Mouse (Mus musculus): Measurements from ENCODE around the gene Ap1m1. TPM values are rescaled to one million over a fixed set of nuclear protein-coding genes. Genes with fewer than 3 reads are reported as not detected.

Gene Ap1m1
- polyA plus RNA-seq, 1 experiment from 2014 or later: 201 TPM

- whole genome bisulfite sequencing: 83% methylated on average over 10 of the region's 10 CpGs
- H3K36me3 ChIP-seq: peaks cover 34% of the 10 kb centered on the region
- H3K27me3 ChIP-seq (ENCODE audit: low read depth, poor library complexity, severe bottlenecking): no peaks in the 10 kb centered on the region; the same call in 1 of the 2 replicates
- H3K9me3 ChIP-seq (replicated peaks): no peaks in the 10 kb centered on the region
- DNase-seq (ENCODE audit: low spot score): no peak
- no peak overlapping the region; the same call in 1 of the 2 replicates for H3K27ac ChIP-seq (replicated peaks)
- H3K4me3 ChIP-seq: peak overlapping the region; percentile 92
- peaks cover 16% of the 10 kb centered on the region for H3K4me1 ChIP-seq
Measured at GRCm38 (mm10) chr8:72218781-72219540, 20.9 kb upstream of the Ap1m1 start.

- Histone ChIP-seq H3K4me3 (peak within 1 kb of the TSS; percentile 92), H3K4me1 (peaks cover 16% of the 10 kb centered on the region), H3K36me3 (peaks cover 38% of the 10 kb centered on the region), H3K9me3 (replicated peaks) (no peaks in the 10 kb centered on the region), H3K27ac (replicated peaks) (peak within 1 kb of the TSS; percentile 91), H3K27me3 (ENCODE audit: low read depth, poor library complexity, severe bottlenecking) (no peaks in the 10 kb centered on the region; the same call in 1 of the 2 replicates)
- DNase-seq (ENCODE audit: low spot score): peak; percentile 94
- 22% methylated on average over 39 of the region's 39 CpGs for WGBS
Measured at GRCm38 (mm10) chr8:72219541-72220363, 20.1 kb upstream of the Ap1m1 start, which contains the start of gene Fam32a. Gene Fam32a, plus strand, starts transcription at chr8:72219730.

- no peaks in the 10 kb centered on the region; the same call in 1 of the 2 replicates for H3K27me3 ChIP-seq (ENCODE audit: low read depth, poor library complexity, severe bottlenecking)
- H3K9me3 ChIP-seq (replicated peaks): no peaks in the 10 kb centered on the region
- no peak overlapping the region for H3K27ac ChIP-seq (replicated peaks)
- 90% methylated on average over 4 of the region's 4 CpGs for WGBS
- H3K36me3 ChIP-seq: peaks cover 38% of the 10 kb centered on the region
- DNase-seq (ENCODE audit: low spot score): no peak
- H3K4me1 ChIP-seq: peaks cover 16% of the 10 kb centered on the region
- H3K4me3 ChIP-seq: peak overlapping the region; percentile 92
Measured at GRCm38 (mm10) chr8:72220758-72221157, 19.1 kb upstream of the Ap1m1 start.

- Histone ChIP-seq H3K9me3 (replicated peaks) (no peaks in the 10 kb centered on the region), H3K27me3 (ENCODE audit: low read depth, poor library complexity, severe bottlenecking) (no peaks in the 10 kb centered on the region), H3K4me1 (peaks cover 16% of the 10 kb centered on the region), H3K4me3 (no peak overlapping the region), H3K36me3 (peaks cover 38% of the 10 kb centered on the region), H3K27ac (replicated peaks) (no peak overlapping the region)
- WGBS: 88% methylated on average over 5 of the region's 5 CpGs
- DNase-seq (ENCODE audit: low spot score): no peak
Measured at GRCm38 (mm10) chr8:72222656-72223055, 17.2 kb upstream of the Ap1m1 start.

GRCm38 (mm10) chr8:72240403-72240763 is 565 bp downstream of the Ap1m1 start:
- H3K4me3 ChIP-seq: peak overlapping the region; percentile 71
- no peaks in the 10 kb centered on the region for H3K27me3 ChIP-seq (ENCODE audit: low read depth, poor library complexity, severe bottlenecking)
- under 1% methylated on average over 24 of the region's 24 CpGs for WGBS
- peaks cover 17% of the 10 kb centered on the region for H3K4me1 ChIP-seq
- peaks cover 28% of the 10 kb centered on the region for H3K36me3 ChIP-seq
- H3K9me3 ChIP-seq (replicated peaks): no peaks in the 10 kb centered on the region
- H3K27ac ChIP-seq (replicated peaks): peak overlapping the region; percentile 97
- no peak for DNase-seq (ENCODE audit: low spot score)

- no peak for DNase-seq (ENCODE audit: low spot score)
- peaks cover 33% of the 10 kb centered on the region for H3K36me3 ChIP-seq
- H3K9me3 ChIP-seq (replicated peaks): no peaks in the 10 kb centered on the region
- H3K4me1 ChIP-seq: peaks cover 17% of the 10 kb centered on the region
- H3K27me3 ChIP-seq (ENCODE audit: low read depth, poor library complexity, severe bottlenecking): no peaks in the 10 kb centered on the region
- H3K27ac ChIP-seq (replicated peaks): peak overlapping the region; percentile 97
- 78% methylated on average over 7 of the region's 7 CpGs for whole genome bisulfite sequencing
- H3K4me3 ChIP-seq: peak overlapping the region; percentile 71
Measured at GRCm38 (mm10) chr8:72240951-72241350, 1.1 kb downstream of the Ap1m1 start.

- Histone ChIP-seq H3K27ac (replicated peaks) (no peak overlapping the region), H3K4me1 (peaks cover 17% of the 10 kb centered on the region), H3K4me3 (no peak overlapping the region), H3K9me3 (replicated peaks) (no peaks in the 10 kb centered on the region), H3K36me3 (peaks cover 46% of the 10 kb centered on the region), H3K27me3 (ENCODE audit: low read depth, poor library complexity, severe bottlenecking) (no peaks in the 10 kb centered on the region)
- no peak for DNase-seq (ENCODE audit: low spot score)
- WGBS: 94% methylated on average over 1 of the region's 1 CpGs
Measured at GRCm38 (mm10) chr8:72242226-72242625, 2.4 kb downstream of the Ap1m1 start.

GRCm38 (mm10) chr8:72244610-72245009 is 4.8 kb downstream of the Ap1m1 start:
- 71% methylated on average over 2 of the region's 2 CpGs for WGBS
- H3K4me3 ChIP-seq: no peak overlapping the region
- H3K9me3 ChIP-seq (replicated peaks): no peaks in the 10 kb centered on the region
- H3K27me3 ChIP-seq (ENCODE audit: low read depth, poor library complexity, severe bottlenecking): no peaks in the 10 kb centered on the region
- peaks cover 67% of the 10 kb centered on the region for H3K36me3 ChIP-seq
- H3K27ac ChIP-seq (replicated peaks): no peak overlapping the region
- peaks cover 17% of the 10 kb centered on the region for H3K4me1 ChIP-seq
- DNase-seq (ENCODE audit: low spot score): no peak

GRCm38 (mm10) chr8:72257171-72257901 is 17.5 kb downstream of the Ap1m1 start:
- Histone ChIP-seq H3K27ac (replicated peaks) (no peak overlapping the region), H3K4me3 (no peak overlapping the region), H3K36me3 (peaks cover 45% of the 10 kb centered on the region), H3K9me3 (replicated peaks) (no peaks in the 10 kb centered on the region), H3K4me1 (no peaks in the 10 kb centered on the region), H3K27me3 (ENCODE audit: low read depth, poor library complexity, severe bottlenecking) (no peaks in the 10 kb centered on the region)
- peak; percentile 56 for DNase-seq (ENCODE audit: low spot score)
- 54% methylated on average over 7 of the region's 7 CpGs for WGBS

- 89% methylated on average over 1 of the region's 1 CpGs for WGBS
Measured at GRCm38 (mm10) chr8:72257902-72258238, 18.1 kb downstream of the Ap1m1 start.

GRCm38 (mm10) chr8:72259862-72260261 is 20.0 kb downstream of the Ap1m1 start:
- Histone ChIP-seq H3K9me3 (replicated peaks) (no peaks in the 10 kb centered on the region), H3K27me3 (ENCODE audit: low read depth, poor library complexity, severe bottlenecking) (no peaks in the 10 kb centered on the region), H3K36me3 (peaks cover 22% of the 10 kb centered on the region), H3K27ac (replicated peaks) (no peak overlapping the region), H3K4me1 (no peaks in the 10 kb centered on the region), H3K4me3 (no peak overlapping the region)
- 83% methylated on average over 2 of the region's 2 CpGs for WGBS
- no peak for DNase-seq (ENCODE audit: low spot score)

More at GRCm38 (mm10) chr8:72257902-72258238, 18.1 kb downstream of the Ap1m1 start:
- H3K4me3 ChIP-seq: no peak overlapping the region
- no peaks in the 10 kb centered on the region for H3K27me3 ChIP-seq (ENCODE audit: low read depth, poor library complexity, severe bottlenecking)
- no peaks in the 10 kb centered on the region for H3K4me1 ChIP-seq
- H3K36me3 ChIP-seq: peaks cover 40% of the 10 kb centered on the region
- no peak overlapping the region for H3K27ac ChIP-seq (replicated peaks)
- no peaks in the 10 kb centered on the region for H3K9me3 ChIP-seq (replicated peaks)
- DNase-seq (ENCODE audit: low spot score): no peak

GRCm38 (mm10) chr8:72260585-72260984 is 20.8 kb downstream of the Ap1m1 start:
- H3K27ac ChIP-seq (replicated peaks): no peak overlapping the region
- peaks cover 14% of the 10 kb centered on the region for H3K36me3 ChIP-seq
- no peak for DNase-seq (ENCODE audit: low spot score)
- 70% methylated on average over 4 of the region's 4 CpGs for WGBS
- H3K4me1 ChIP-seq: no peaks in the 10 kb centered on the region
- H3K4me3 ChIP-seq: no peak overlapping the region
- H3K27me3 ChIP-seq (ENCODE audit: low read depth, poor library complexity, severe bottlenecking): no peaks in the 10 kb centered on the region
- H3K9me3 ChIP-seq (replicated peaks): no peaks in the 10 kb centered on the region
